7 mouse cellular contexts compared by ENCODE assay signal in the genomic region with DNA sequence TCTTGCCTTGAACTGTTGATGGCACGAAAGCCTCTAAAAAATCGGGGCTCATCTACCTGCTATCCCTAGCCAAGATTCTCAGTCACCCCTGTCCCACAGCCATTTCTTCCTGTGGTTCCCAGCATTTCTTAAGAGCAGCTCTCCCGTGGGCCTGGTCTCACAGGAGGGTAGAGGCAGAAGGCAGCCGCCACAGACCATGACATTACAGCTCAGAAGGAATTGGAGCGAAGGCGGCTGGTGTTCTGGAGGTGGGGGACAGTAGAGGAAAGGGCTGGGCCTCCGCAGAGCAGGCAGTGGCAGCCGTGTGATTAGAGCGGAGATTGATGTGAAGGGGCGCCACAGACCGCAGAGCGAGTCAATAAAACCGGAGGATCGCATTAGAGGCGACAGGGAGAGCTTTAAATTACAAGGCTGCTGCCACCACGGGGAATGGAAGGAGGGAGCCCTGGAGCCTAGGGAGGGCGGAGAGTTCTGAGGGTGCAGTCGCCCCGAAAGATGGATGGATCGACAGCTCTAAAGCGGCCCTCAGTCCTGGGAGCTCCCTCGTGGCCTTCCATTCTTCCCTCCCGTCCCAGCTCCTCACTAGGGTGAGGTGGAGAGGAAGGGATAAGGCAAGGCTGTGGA. TPM values are rescaled to one million over a fixed set of nuclear protein-coding genes. Genes with fewer than 3 reads are reported as not detected.
A peak's percentile ranks its signal among the peaks of the same experiment; 100 is the strongest.
DNase-seq lines count a peak whose midpoint lies in the region; ATAC-seq and TF ChIP-seq lines count a peak whose summit lies in the region.

No protein-coding gene starts in this region.

- H3K4me3 ChIP-seq in lung, embryonic 16.5 days (ENCODE audit: low read length) = peak overlapping the region; percentile 17; the same call in 1 of the 2 replicates
- H3K4me3 ChIP-seq in lung, adult 2 months (replicated peaks; ENCODE audit: extremely low read depth, low read depth, low read length) = no peak overlapping the region
- no peak overlapping the region for H3K4me3 ChIP-seq in forebrain, embryonic 16.5 days (replicated peaks; ENCODE audit: low read length)
- H3K4me3 ChIP-seq in liver, embryonic 13.5 days (replicated peaks) = no peak overlapping the region
- 0 out of 2 replicates have a peak overlapping the region, but pooled peaks have one; percentile 1 for H3K4me3 ChIP-seq in stomach, postnatal 0 days (ENCODE audit: low read depth, low read length)

- 0 out of 2 replicates have a peak overlapping the region, but pooled peaks have one; percentile 40 for H3K9ac ChIP-seq in lung, embryonic 16.5 days (ENCODE audit: low read length)
- peak overlapping the region; percentile 45 for H3K9ac ChIP-seq in forebrain, embryonic 16.5 days (replicated peaks; ENCODE audit: low read depth, low read length)
- H3K9ac ChIP-seq in liver, embryonic 13.5 days = 0 out of 2 replicates have a peak overlapping the region, but pooled peaks have one; percentile 15
- H3K9ac ChIP-seq in stomach, postnatal 0 days (ENCODE audit: low read length) = 0 out of 2 replicates have a peak overlapping the region, but pooled peaks have one; percentile 18

- H3K27ac ChIP-seq in lung, embryonic 16.5 days (ENCODE audit: low read length) = no peak overlapping the region
- peak overlapping the region; percentile 92 for H3K27ac ChIP-seq in forebrain, embryonic 16.5 days (ENCODE audit: low read length)
- no peak overlapping the region for H3K27ac ChIP-seq in liver, embryonic 13.5 days
- H3K27ac ChIP-seq in stomach, postnatal 0 days (replicated peaks) = no peak overlapping the region

- peaks cover 4% of the 10 kb centered on the region; the same call in 1 of the 2 replicates for H3K4me1 ChIP-seq in lung, embryonic 16.5 days (replicated peaks; ENCODE audit: control insufficient read depth, insufficient read depth, low read length)
- no peaks in the 10 kb centered on the region for H3K4me1 ChIP-seq in lung, adult 2 months (ENCODE audit: control insufficient read depth, insufficient read depth, low read length)
- H3K4me1 ChIP-seq in forebrain, embryonic 16.5 days (replicated peaks; ENCODE audit: control insufficient read depth, insufficient read depth, low read length) = peaks cover 50% of the 10 kb centered on the region
- H3K4me1 ChIP-seq in liver, embryonic 13.5 days (replicated peaks) = peaks cover 30% of the 10 kb centered on the region
- no peaks in the 10 kb centered on the region for H3K4me1 ChIP-seq in stomach, postnatal 0 days (replicated peaks; ENCODE audit: control insufficient read depth, insufficient read depth)

- peak overlapping the region; percentile 45 for H3K4me2 ChIP-seq in lung, embryonic 16.5 days (ENCODE audit: low read depth, low read length)
- peak overlapping the region; percentile 18 for H3K4me2 ChIP-seq in forebrain, embryonic 16.5 days (ENCODE audit: low read length)
- peak overlapping the region; percentile 46 for H3K4me2 ChIP-seq in liver, embryonic 13.5 days
- H3K4me2 ChIP-seq in stomach, postnatal 0 days (replicated peaks; ENCODE audit: low read depth) = peak overlapping the region; percentile 34

- ATAC-seq in lung, embryonic 16.5 days (ENCODE audit: low read depth) = peak; percentile 29; the same call in 1 of the 2 replicates
- peak; percentile 29 for ATAC-seq in forebrain, embryonic 16.5 days
- peak; percentile 24; the same call in 1 of the 2 replicates for ATAC-seq in liver, embryonic 13.5 days (ENCODE audit: low read depth)
- no peak for ATAC-seq in stomach, postnatal 0 days (ENCODE audit: low FRiP score, low TSS enrichment)
- no peak for ATAC-seq in inflammation-experienced regulatory T-cells, adult 6 months

- H3K36me3 ChIP-seq in lung, embryonic 16.5 days (ENCODE audit: control insufficient read depth, insufficient read depth, low read length) = no peaks in the 10 kb centered on the region
- H3K36me3 ChIP-seq in forebrain, embryonic 16.5 days (ENCODE audit: control insufficient read depth, insufficient read depth) = peaks cover 16% of the 10 kb centered on the region
- peaks cover 17% of the 10 kb centered on the region for H3K36me3 ChIP-seq in liver, embryonic 13.5 days
- no peaks in the 10 kb centered on the region for H3K36me3 ChIP-seq in stomach, postnatal 0 days (ENCODE audit: control insufficient read depth, insufficient read depth, low read length)

- no peak for TF ChIP-seq CTCF in lung, adult 2 months (IDR thresholded peaks at IDR 0.05; ENCODE audit: insufficient read depth, low read length)
- TF ChIP-seq CTCF in stomach, postnatal 0 days (IDR thresholded peaks at IDR 0.05; ENCODE audit: low read depth) = no peak

- no peak for DNase-seq in lung, adult 2 months
- no peak for DNase-seq in liver, embryonic 13.5 days
- DNase-seq in stomach, postnatal 0 days (ENCODE audit: low spot score) = no peak
- no peak for DNase-seq in gastrocnemius, postnatal 25 days

- TF ChIP-seq POLR2A in lung, adult 2 months (IDR thresholded peaks at IDR 0.05; ENCODE audit: borderline replicate concordance, extremely low read depth, low read depth, low read length) = no peak

- H3K9me3 ChIP-seq in lung, embryonic 16.5 days (ENCODE audit: control insufficient read depth, low read length) = no peaks in the 10 kb centered on the region
- H3K9me3 ChIP-seq in forebrain, embryonic 16.5 days (ENCODE audit: control insufficient read depth, low read length) = no peaks in the 10 kb centered on the region
- no peaks in the 10 kb centered on the region for H3K9me3 ChIP-seq in liver, embryonic 13.5 days (replicated peaks)
- H3K9me3 ChIP-seq in stomach, postnatal 0 days (ENCODE audit: control insufficient read depth, low read length) = no peaks in the 10 kb centered on the region

- TF ChIP-seq EP300 in stomach, postnatal 0 days (optimal IDR thresholded peaks at IDR 0.05) = no peak

- peaks cover 6% of the 10 kb centered on the region for H3K27me3 ChIP-seq in lung, embryonic 16.5 days (ENCODE audit: control insufficient read depth, insufficient read depth, low read depth, low read length)
- H3K27me3 ChIP-seq in forebrain, embryonic 16.5 days (replicated peaks; ENCODE audit: control insufficient read depth, insufficient read depth, low read length) = no peaks in the 10 kb centered on the region
- peaks cover 32% of the 10 kb centered on the region for H3K27me3 ChIP-seq in liver, embryonic 13.5 days
- no peaks in the 10 kb centered on the region for H3K27me3 ChIP-seq in stomach, postnatal 0 days (ENCODE audit: control insufficient read depth, insufficient read depth, low read length)

- 14% methylated on average over 23 of the region's 23 CpGs for WGBS in lung, embryonic 16.5 days
- 36% methylated on average over 23 of the region's 23 CpGs for WGBS in lung, adult 2 months
- 5% methylated on average over 23 of the region's 23 CpGs for WGBS in forebrain, embryonic 16.5 days
- 4% methylated on average over 23 of the region's 23 CpGs for WGBS in liver, embryonic 13.5 days (ENCODE audit: insufficient replicate concordance)
- 16% methylated on average over 23 of the region's 23 CpGs for WGBS in stomach, postnatal 0 days

RNA-seq across cellular contexts. Expression of gene Zfhx2, which starts 13.6 kb away (rescaled TPM):
- polyA plus RNA-seq in lung, embryonic 16.5 days (2015; fragmentation: Nextera tagmentation; extraction: Ambion mirVana) = 3.8 and 4.3 TPM in 2 replicates
- 1.7 and 2.3 TPM in 2 replicates for polyA plus RNA-seq in lung, adult 2 months (2012; rRNA removed)
- 21.5 and 32.9 TPM in 2 replicates for polyA plus RNA-seq in forebrain, embryonic 16.5 days (2015; fragmentation: Nextera tagmentation; extraction: Ambion mirVana)
- 1.1 and 1.2 TPM in 2 replicates for polyA plus RNA-seq in liver, embryonic 13.5 days (2015; fragmentation: Nextera tagmentation; extraction: Ambion mirVana)
- polyA plus RNA-seq in stomach, postnatal 0 days (2015; fragmentation: Nextera tagmentation; extraction: Ambion mirVana) = 1.0 and 1.3 TPM in 2 replicates
- 1 to 10 TPM; 3.5 to 3.7 TPM for total RNA-seq in gastrocnemius, postnatal 25 days (2021)
- 1 to 10 TPM; 4.1 to 4.9 (median 4.2) TPM for polyA plus RNA-seq in inflammation-experienced regulatory T-cells, adult 6 months (2017; shearing (Covaris generic))

RNA-seq across cellular contexts. Expression of gene Thtpa, which starts 16.1 kb away (rescaled TPM):
- 21.0 and 21.1 TPM in 2 replicates for polyA plus RNA-seq in lung, embryonic 16.5 days (2015; fragmentation: Nextera tagmentation; extraction: Ambion mirVana)
- polyA plus RNA-seq in lung, adult 2 months (2012; rRNA removed) = 5.2 and 9.2 TPM in 2 replicates
- polyA plus RNA-seq in forebrain, embryonic 16.5 days (2015; fragmentation: Nextera tagmentation; extraction: Ambion mirVana) = 55.2 and 56.6 TPM in 2 replicates
- 5.5 TPM in 2 replicates for polyA plus RNA-seq in liver, embryonic 13.5 days (2015; fragmentation: Nextera tagmentation; extraction: Ambion mirVana)
- polyA plus RNA-seq in stomach, postnatal 0 days (2015; fragmentation: Nextera tagmentation; extraction: Ambion mirVana) = 11.5 and 11.8 TPM in 2 replicates
- 10 to 100 TPM; 10.5 to 11.1 TPM for total RNA-seq in gastrocnemius, postnatal 25 days (2021)
- 10 to 100 TPM in 1 of 3 experiments, 1 to 10 TPM in 2; 7.8 to 12.1 (median 9.3) TPM for polyA plus RNA-seq in inflammation-experienced regulatory T-cells, adult 6 months (2017; shearing (Covaris generic))

RNA-seq across cellular contexts. Expression of gene Ap1g2, which starts 27.9 kb away (rescaled TPM):
- 19.7 and 23.2 TPM in 2 replicates for polyA plus RNA-seq in lung, embryonic 16.5 days (2015; fragmentation: Nextera tagmentation; extraction: Ambion mirVana)
- 23.8 and 30.8 TPM in 2 replicates for polyA plus RNA-seq in lung, adult 2 months (2012; rRNA removed)
- polyA plus RNA-seq in forebrain, embryonic 16.5 days (2015; fragmentation: Nextera tagmentation; extraction: Ambion mirVana) = 13.3 and 16.5 TPM in 2 replicates
- polyA plus RNA-seq in liver, embryonic 13.5 days (2015; fragmentation: Nextera tagmentation; extraction: Ambion mirVana) = 26.1 and 27.6 TPM in 2 replicates
- 26.4 and 31.0 TPM in 2 replicates for polyA plus RNA-seq in stomach, postnatal 0 days (2015; fragmentation: Nextera tagmentation; extraction: Ambion mirVana)
- 1 to 10 TPM; 4.8 to 5.7 TPM for total RNA-seq in gastrocnemius, postnatal 25 days (2021)
- 100 to 1,000 TPM; 103 to 111 (median 110) TPM for polyA plus RNA-seq in inflammation-experienced regulatory T-cells, adult 6 months (2017; shearing (Covaris generic))

RNA-seq across cellular contexts. Expression of gene Jph4, which starts 38.3 kb away (rescaled TPM):
- polyA plus RNA-seq in lung, embryonic 16.5 days (2015; fragmentation: Nextera tagmentation; extraction: Ambion mirVana) = 0.18 and 0.40 TPM in 2 replicates
- 0.32 and 0.43 TPM in 2 replicates for polyA plus RNA-seq in lung, adult 2 months (2012; rRNA removed)
- 33.6 and 45.1 TPM in 2 replicates for polyA plus RNA-seq in forebrain, embryonic 16.5 days (2015; fragmentation: Nextera tagmentation; extraction: Ambion mirVana)
- 0.06 and 0.07 TPM in 2 replicates for polyA plus RNA-seq in liver, embryonic 13.5 days (2015; fragmentation: Nextera tagmentation; extraction: Ambion mirVana)
- 0.82 and 1.0 TPM in 2 replicates for polyA plus RNA-seq in stomach, postnatal 0 days (2015; fragmentation: Nextera tagmentation; extraction: Ambion mirVana)
- under 1 TPM; 0.28 to 0.35 TPM for total RNA-seq in gastrocnemius, postnatal 25 days (2021)
- polyA plus RNA-seq in inflammation-experienced regulatory T-cells, adult 6 months (2017; shearing (Covaris generic)) = not detected

Comparison
In these comparisons a context has a peak if more than half of its experiments do, and no peak if none do; other contexts are left out.
1. H3K4me3 ChIP-seq: peak in lung, embryonic 16.5 days (single experiment) and stomach, postnatal 0 days (single experiment); none in lung, adult 2 months (single experiment), forebrain, embryonic 16.5 days (single experiment) and liver, embryonic 13.5 days (single experiment).
2. ATAC-seq: peak in lung, embryonic 16.5 days (single experiment), forebrain, embryonic 16.5 days (single experiment) and liver, embryonic 13.5 days (single experiment); none in stomach, postnatal 0 days (single experiment) and inflammation-experienced regulatory T-cells, adult 6 months (single experiment).
3. Peak in every context shown above with its lines, with median percentiles within 50 percentile points of each other: H3K4me2 ChIP-seq and H3K9ac ChIP-seq.